Mouse (Mus musculus): Measurements from ENCODE around the gene Prkce. TPM values are rescaled to one million over a fixed set of nuclear protein-coding genes. Genes with fewer than 3 reads are reported as not detected.

Gene Prkce
- polyA plus RNA-seq, 1 experiment from 2014 or later, result 4.4 TPM

DNA sequence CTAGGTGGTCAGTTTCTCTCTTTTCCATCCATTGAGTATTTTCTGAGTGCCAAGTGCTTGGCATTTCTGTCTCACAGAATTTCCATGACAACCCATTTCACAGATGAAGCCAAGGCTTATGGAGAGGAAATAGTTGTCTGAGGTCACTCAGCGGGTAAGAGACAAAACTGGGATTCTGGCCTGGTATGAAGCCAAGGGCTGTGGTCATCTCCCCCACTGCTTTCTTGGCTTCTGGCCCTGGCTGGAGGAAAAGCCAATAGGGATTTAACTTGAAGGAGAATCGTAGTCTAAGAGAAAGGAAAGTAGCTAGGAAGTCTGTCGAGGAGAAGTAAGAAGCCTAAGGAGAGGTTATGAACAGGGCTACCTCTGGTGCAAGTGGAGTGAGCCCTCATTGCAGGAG lies 182.7 kb downstream of the Prkce start:
- 89% methylated on average over 3 of the region's 3 CpGs for WGBS
- H3K4me3 ChIP-seq, result no peak overlapping the region
- H3K27ac ChIP-seq, result no peak overlapping the region
- H3K36me3 ChIP-seq, result no peaks in the 10 kb centered on the region
- no peaks in the 10 kb centered on the region for H3K9me3 ChIP-seq
- DNase-seq (ENCODE audit: low spot score), result no peak
- peaks cover 7% of the 10 kb centered on the region; the same call in 1 of the 2 replicates for H3K4me1 ChIP-seq (replicated peaks)
- H3K27me3 ChIP-seq (ENCODE audit: insufficient read depth, poor library complexity, severe bottlenecking), result no peaks in the 10 kb centered on the region

GRCm38 (mm10) chr17:86350791-86351261 lies 183.2 kb downstream of the Prkce start:
- WGBS, result 74% methylated on average over 12 of the region's 12 CpGs
- H3K4me1 ChIP-seq (replicated peaks), result peaks cover 8% of the 10 kb centered on the region; the same call in 1 of the 2 replicates
- H3K4me3 ChIP-seq, result no peak overlapping the region
- no peaks in the 10 kb centered on the region for H3K9me3 ChIP-seq
- no peak for DNase-seq (ENCODE audit: low spot score)
- 0 out of 2 replicates have a peak overlapping the region, but pooled peaks have one; percentile 18 for H3K27ac ChIP-seq
- no peaks in the 10 kb centered on the region for H3K27me3 ChIP-seq (ENCODE audit: insufficient read depth, poor library complexity, severe bottlenecking)
- H3K36me3 ChIP-seq, result no peaks in the 10 kb centered on the region

- WGBS, result 77% methylated on average over 4 of the region's 4 CpGs
- no peaks in the 10 kb centered on the region for H3K9me3 ChIP-seq
- no peak for DNase-seq (ENCODE audit: low spot score)
These were observed 183.7 kb downstream of the Prkce start for GRCm38 (mm10) chr17:86351282-86351681.

GRCm38 (mm10) chr17:86352247-86353037 lies 184.9 kb downstream of the Prkce start:
- WGBS, result 89% methylated on average over 12 of the region's 12 CpGs
- peaks cover 13% of the 10 kb centered on the region for H3K4me1 ChIP-seq (replicated peaks)
- no peak for DNase-seq (ENCODE audit: low spot score)
- H3K27me3 ChIP-seq (ENCODE audit: insufficient read depth, poor library complexity, severe bottlenecking), result no peaks in the 10 kb centered on the region
- no peak overlapping the region for H3K4me3 ChIP-seq
- no peaks in the 10 kb centered on the region for H3K9me3 ChIP-seq
- no peaks in the 10 kb centered on the region for H3K36me3 ChIP-seq
- no peak overlapping the region for H3K27ac ChIP-seq

More at GRCm38 (mm10) chr17:86351282-86351681, 183.7 kb downstream of the Prkce start:
- H3K36me3 ChIP-seq, result no peaks in the 10 kb centered on the region
- no peaks in the 10 kb centered on the region for H3K27me3 ChIP-seq (ENCODE audit: insufficient read depth, poor library complexity, severe bottlenecking)
- H3K27ac ChIP-seq, result no peak overlapping the region
- H3K4me1 ChIP-seq (replicated peaks), result peaks cover 12% of the 10 kb centered on the region
- no peak overlapping the region for H3K4me3 ChIP-seq

DNA sequence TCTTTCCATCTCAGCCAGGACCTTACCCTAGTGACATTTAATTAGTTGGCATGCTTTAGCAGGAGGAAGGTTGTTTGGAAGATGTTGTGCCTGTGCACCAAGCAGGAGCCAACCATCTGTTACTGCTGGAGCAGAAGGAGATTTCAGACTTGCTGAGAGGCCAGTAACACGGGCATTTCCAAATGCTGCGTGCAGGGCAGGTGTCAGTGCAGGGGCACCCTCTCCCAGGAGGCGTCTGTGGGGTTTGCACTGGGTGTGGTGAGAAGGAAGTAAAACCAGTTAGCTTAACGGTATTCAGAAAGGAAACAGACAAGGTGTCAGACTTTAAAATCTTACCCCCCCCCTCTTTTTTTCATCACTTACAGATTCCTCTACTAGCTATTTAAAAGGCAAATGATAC lies 186.1 kb downstream of the Prkce start:
- Histone ChIP-seq H3K27me3 (ENCODE audit: insufficient read depth, poor library complexity, severe bottlenecking) (no peaks in the 10 kb centered on the region), H3K4me1 (replicated peaks) (peaks cover 19% of the 10 kb centered on the region), H3K36me3 (no peaks in the 10 kb centered on the region), H3K4me3 (no peak overlapping the region), H3K27ac (no peak overlapping the region), H3K9me3 (no peaks in the 10 kb centered on the region)
- no peak for DNase-seq (ENCODE audit: low spot score)
- WGBS, result 78% methylated on average over 4 of the region's 4 CpGs

- Histone ChIP-seq H3K36me3 (no peaks in the 10 kb centered on the region), H3K27ac (no peak overlapping the region), H3K4me1 (replicated peaks) (peaks cover 21% of the 10 kb centered on the region), H3K4me3 (no peak overlapping the region), H3K9me3 (no peaks in the 10 kb centered on the region), H3K27me3 (ENCODE audit: insufficient read depth, poor library complexity, severe bottlenecking) (no peaks in the 10 kb centered on the region)
- DNase-seq (ENCODE audit: low spot score), result no peak
- 74% methylated on average over 4 of the region's 4 CpGs for WGBS
These were observed 186.5 kb downstream of the Prkce start for GRCm38 (mm10) chr17:86354101-86354500.

- WGBS, result 91% methylated on average over 3 of the region's 3 CpGs
These were observed 187.3 kb downstream of the Prkce start for GRCm38 (mm10) chr17:86354896-86355295.

DNA sequence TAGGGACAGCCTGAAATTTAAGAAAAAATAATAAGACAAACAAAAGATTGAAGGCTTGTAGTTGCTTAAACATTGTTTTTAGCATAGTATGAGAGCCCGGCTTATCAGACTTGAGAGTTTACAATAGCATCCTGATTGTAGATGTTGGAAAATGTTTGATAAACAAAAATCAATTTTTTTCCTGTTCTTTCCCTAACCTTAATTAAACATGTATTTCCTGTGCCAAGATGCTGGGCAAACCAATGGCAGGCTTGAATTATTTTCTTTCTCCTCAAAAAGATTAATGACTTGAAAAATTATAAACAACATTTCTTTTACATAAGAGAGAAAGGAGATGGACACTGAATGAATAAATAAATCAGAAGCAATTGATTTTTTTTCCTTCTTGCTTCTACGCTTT lies 187.7 kb downstream of the Prkce start:
- H3K27ac ChIP-seq, result no peak overlapping the region
- DNase-seq (ENCODE audit: low spot score), result no peak
- no peak overlapping the region for H3K4me3 ChIP-seq
- no peaks in the 10 kb centered on the region for H3K36me3 ChIP-seq
- WGBS, result 94% methylated on average over 2 of the region's 2 CpGs
- H3K9me3 ChIP-seq, result no peaks in the 10 kb centered on the region
- H3K27me3 ChIP-seq (ENCODE audit: insufficient read depth, poor library complexity, severe bottlenecking), result no peaks in the 10 kb centered on the region
- peaks cover 21% of the 10 kb centered on the region for H3K4me1 ChIP-seq (replicated peaks)

More at GRCm38 (mm10) chr17:86354896-86355295, 187.3 kb downstream of the Prkce start:
- no peaks in the 10 kb centered on the region for H3K27me3 ChIP-seq (ENCODE audit: insufficient read depth, poor library complexity, severe bottlenecking)
- H3K36me3 ChIP-seq, result no peaks in the 10 kb centered on the region
- H3K9me3 ChIP-seq, result no peaks in the 10 kb centered on the region
- no peak overlapping the region for H3K4me3 ChIP-seq
- H3K27ac ChIP-seq, result no peak overlapping the region
- DNase-seq (ENCODE audit: low spot score), result no peak
- H3K4me1 ChIP-seq (replicated peaks), result peaks cover 21% of the 10 kb centered on the region

- 82% methylated on average over 7 of the region's 7 CpGs for WGBS
- no peak for DNase-seq (ENCODE audit: low spot score)
- Histone ChIP-seq H3K9me3 (no peaks in the 10 kb centered on the region), H3K27me3 (ENCODE audit: insufficient read depth, poor library complexity, severe bottlenecking) (no peaks in the 10 kb centered on the region), H3K4me1 (replicated peaks) (peaks cover 18% of the 10 kb centered on the region), H3K36me3 (no peaks in the 10 kb centered on the region), H3K4me3 (no peak overlapping the region), H3K27ac (0 out of 2 replicates have a peak overlapping the region, but pooled peaks have one; percentile 30)
These were observed 188.3 kb downstream of the Prkce start for GRCm38 (mm10) chr17:86355772-86356451.

DNA sequence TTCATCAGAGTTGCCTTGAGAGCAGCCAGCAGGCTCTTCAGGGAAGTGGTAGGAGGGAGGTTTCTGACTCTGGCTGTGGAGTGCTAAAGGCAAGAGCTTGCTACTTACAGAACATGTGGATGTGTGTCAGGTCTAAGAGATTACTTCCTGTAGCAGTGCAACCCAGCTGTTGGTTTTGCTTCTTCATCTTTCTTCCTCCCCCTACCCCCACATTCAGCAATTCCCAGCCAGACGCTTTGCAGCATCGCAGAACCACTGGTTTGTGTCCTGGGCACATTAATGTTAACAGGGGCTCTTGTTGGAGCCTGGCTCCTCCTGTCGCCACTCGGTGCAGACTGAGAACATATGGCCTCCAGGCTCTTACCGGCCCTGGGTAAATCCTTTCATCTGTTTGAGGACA lies 190.8 kb downstream of the Prkce start:
- H3K36me3 ChIP-seq, result no peaks in the 10 kb centered on the region
- 63% methylated on average over 5 of the region's 5 CpGs for WGBS
- H3K4me1 ChIP-seq (replicated peaks), result peaks cover 21% of the 10 kb centered on the region; the same call in 1 of the 2 replicates
- no peaks in the 10 kb centered on the region for H3K9me3 ChIP-seq
- no peak overlapping the region for H3K27ac ChIP-seq
- no peaks in the 10 kb centered on the region for H3K27me3 ChIP-seq (ENCODE audit: insufficient read depth, poor library complexity, severe bottlenecking)
- DNase-seq (ENCODE audit: low spot score), result no peak
- H3K4me3 ChIP-seq, result no peak overlapping the region

- 64% methylated on average over 4 of the region's 4 CpGs for WGBS
- Histone ChIP-seq H3K4me1 (replicated peaks) (peaks cover 24% of the 10 kb centered on the region; the same call in 1 of the 2 replicates), H3K4me3 (no peak overlapping the region), H3K27ac (no peak overlapping the region), H3K36me3 (no peaks in the 10 kb centered on the region), H3K9me3 (no peaks in the 10 kb centered on the region), H3K27me3 (ENCODE audit: insufficient read depth, poor library complexity, severe bottlenecking) (no peaks in the 10 kb centered on the region)
- DNase-seq (ENCODE audit: low spot score), result no peak
These were observed 191.3 kb downstream of the Prkce start for GRCm38 (mm10) chr17:86358847-86359246.

DNA sequence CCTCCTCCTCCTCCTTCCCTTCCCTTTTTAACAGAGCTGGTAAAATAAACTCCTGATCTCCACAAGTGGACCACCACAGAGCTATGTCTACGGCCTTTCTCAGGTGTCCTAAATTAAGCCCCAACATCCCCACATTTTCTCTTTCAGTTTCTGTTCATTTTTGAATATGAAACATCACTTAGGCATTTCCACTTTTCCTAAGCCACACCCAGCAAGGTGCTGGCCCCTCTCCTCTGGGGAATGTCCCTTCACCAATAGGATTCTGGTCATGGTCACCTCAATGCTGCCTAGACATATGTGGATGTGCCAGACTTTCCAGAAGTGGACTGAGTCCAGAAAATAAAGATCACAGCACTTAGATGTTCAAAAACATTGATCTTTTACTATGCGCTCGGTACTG lies 193.3 kb downstream of the Prkce start:
- H3K9me3 ChIP-seq, result no peaks in the 10 kb centered on the region
- H3K4me1 ChIP-seq (replicated peaks), result peaks cover 23% of the 10 kb centered on the region; the same call in 1 of the 2 replicates
- no peaks in the 10 kb centered on the region for H3K36me3 ChIP-seq
- H3K4me3 ChIP-seq, result no peak overlapping the region
- 89% methylated on average over 3 of the region's 3 CpGs for WGBS
- H3K27me3 ChIP-seq (ENCODE audit: insufficient read depth, poor library complexity, severe bottlenecking), result no peaks in the 10 kb centered on the region
- no peak overlapping the region for H3K27ac ChIP-seq
- no peak for DNase-seq (ENCODE audit: low spot score)

- DNase-seq (ENCODE audit: low spot score), result no peak
- no peaks in the 10 kb centered on the region for H3K36me3 ChIP-seq
- H3K27me3 ChIP-seq (ENCODE audit: insufficient read depth, poor library complexity, severe bottlenecking), result no peaks in the 10 kb centered on the region
- peaks cover 20% of the 10 kb centered on the region for H3K4me1 ChIP-seq (replicated peaks)
- WGBS, result 73% methylated on average over 5 of the region's 5 CpGs
- no peak overlapping the region for H3K4me3 ChIP-seq
- H3K27ac ChIP-seq, result no peak overlapping the region
- no peaks in the 10 kb centered on the region for H3K9me3 ChIP-seq
These were observed 195.8 kb downstream of the Prkce start for GRCm38 (mm10) chr17:86363356-86363755.
